Mouse (Mus musculus) c-Kit-positive CD71-negative TER-119-negative erythroid progenitor cells, embryonic 14.5 days (primary cell): Measurements from ENCODE around the gene Nrf1.
A peak's percentile ranks its signal among the peaks of the same experiment; 100 is the strongest.

Experiments
- DNase-seq: peaks from one replicate; pipeline ENCODE4 v3.0.0-alpha.2; 2013; ENCODE audit warnings: low read depth

Nrf1 gene

GRCm38 (mm10) chr6:30047271-30048162 is at the start of gene Nrf1:
Gene Nrf1, plus strand, starts transcription at chr6:30047988.
- peak; percentile 72 for DNase-seq

- DNase-seq, result no peak
Measured at GRCm38 (mm10) chr6:29998140-29998539, 49.6 kb upstream of the Nrf1 start.

GRCm38 (mm10) chr6:29998771-29999170 is 49.0 kb upstream of the Nrf1 start:
- no peak for DNase-seq

GRCm38 (mm10) chr6:30002628-30003027 is 45.2 kb upstream of the Nrf1 start:
- DNase-seq, result no peak

- no peak for DNase-seq
Measured at GRCm38 (mm10) chr6:30005851-30006250, 41.9 kb upstream of the Nrf1 start.

- no peak for DNase-seq
Measured at GRCm38 (mm10) chr6:30009204-30009603, 38.6 kb upstream of the Nrf1 start.

GRCm38 (mm10) chr6:30013520-30013919 is 34.3 kb upstream of the Nrf1 start:
- no peak for DNase-seq

- no peak for DNase-seq
Measured at GRCm38 (mm10) chr6:30014187-30014864, 33.5 kb upstream of the Nrf1 start.

GRCm38 (mm10) chr6:30021241-30021640 is 26.5 kb upstream of the Nrf1 start:
- no peak for DNase-seq

GRCm38 (mm10) chr6:30021656-30022055 is 26.1 kb upstream of the Nrf1 start:
- DNase-seq, result no peak

GRCm38 (mm10) chr6:30026799-30027198 is 21.0 kb upstream of the Nrf1 start:
- no peak for DNase-seq

GRCm38 (mm10) chr6:30028358-30028757 is 19.4 kb upstream of the Nrf1 start:
- DNase-seq, result no peak

- DNase-seq, result no peak
Measured at GRCm38 (mm10) chr6:30035112-30035511, 12.7 kb upstream of the Nrf1 start.

- no peak for DNase-seq
Measured at GRCm38 (mm10) chr6:30041498-30041897, 6.3 kb upstream of the Nrf1 start.

- DNase-seq, result no peak
Measured at GRCm38 (mm10) chr6:30042483-30042882, 5.3 kb upstream of the Nrf1 start.

- DNase-seq, result no peak
Measured at GRCm38 (mm10) chr6:30048163-30048500, 344 bp downstream of the Nrf1 start.

- no peak for DNase-seq
Measured at GRCm38 (mm10) chr6:30048501-30049353, 939 bp downstream of the Nrf1 start.

GRCm38 (mm10) chr6:30053116-30053515 is 5.3 kb downstream of the Nrf1 start:
- no peak for DNase-seq

GRCm38 (mm10) chr6:30062544-30062943 is 14.8 kb downstream of the Nrf1 start:
- DNase-seq, result no peak

GRCm38 (mm10) chr6:30065369-30065768 is 17.6 kb downstream of the Nrf1 start:
- DNase-seq, result no peak

GRCm38 (mm10) chr6:30066746-30067145 is 19.0 kb downstream of the Nrf1 start:
- no peak for DNase-seq

GRCm38 (mm10) chr6:30072476-30072875 is 24.7 kb downstream of the Nrf1 start:
- no peak for DNase-seq
